Mouse (Mus musculus) heart, postnatal 36 days (tissue): ENCODE results near the gene Cysrt1. TPM values are rescaled to one million over a fixed set of nuclear protein-coding genes. Genes with fewer than 3 reads are reported as not detected.

Experiments used
- DNase-seq, 2 experiments: peaks; one replicate each; pipeline ENCODE4 v3.0.0; 2021 to 2022
- intact Hi-C: fragments of 180-260 bp; cut with DNase I; formaldehyde crosslinking; loops from one replicate; pipeline ENCODE4 v1.15.1; 2025
- total RNA-seq, 2 experiments: library from RNA; stranded (reverse); gene quantifications; 2 replicates each; pipeline ENCODE4 v1.2.3; 2021

Gene Cysrt1
- total RNA-seq, 2 experiments from 2014 or later, result not detected

DNA sequence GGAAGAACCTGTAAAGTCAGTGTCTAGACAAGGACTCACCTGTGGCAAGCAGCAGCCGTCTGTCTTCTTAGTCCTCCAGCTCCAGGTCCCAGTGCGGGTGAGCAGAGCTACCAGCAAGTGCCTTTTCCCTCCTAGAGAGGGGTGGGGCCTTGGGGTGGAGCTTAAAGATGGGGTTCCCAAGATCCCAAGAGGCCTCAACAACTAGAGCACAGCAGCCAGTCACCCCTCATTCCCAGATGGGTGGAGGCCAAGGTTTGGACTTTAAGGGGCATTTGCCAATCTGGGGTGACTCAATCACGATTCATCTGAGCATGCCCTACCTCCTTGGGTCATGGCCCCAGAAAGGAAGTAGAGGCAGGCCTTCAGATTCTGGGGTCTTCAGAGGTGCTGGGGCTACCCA, 2.5 kb downstream of the Cysrt1 start:
- intact Hi-C loops, result no loop called here
- DNase-seq, result no peak

DNA sequence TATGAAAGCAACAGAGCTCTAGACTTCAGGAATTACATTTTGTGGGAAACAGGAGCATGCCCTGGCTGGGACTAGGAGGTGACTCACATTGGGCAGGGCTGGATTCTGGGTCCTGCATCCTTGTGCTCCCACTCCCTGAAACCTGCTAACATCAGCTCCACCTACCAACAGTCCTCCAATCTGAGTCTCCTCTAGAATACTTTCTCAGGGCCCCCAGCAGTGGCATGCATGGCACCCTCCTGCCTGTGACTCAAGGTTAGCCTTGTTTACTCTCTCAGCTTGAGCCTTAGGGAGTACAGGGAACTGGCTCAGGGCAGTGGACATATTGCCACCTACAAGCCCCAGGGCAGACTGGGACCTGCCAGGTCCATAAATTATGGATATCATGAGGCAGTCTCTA, 4.1 kb downstream of the Cysrt1 start:
- intact Hi-C loops, result no loop called here
- no peak for DNase-seq

DNA sequence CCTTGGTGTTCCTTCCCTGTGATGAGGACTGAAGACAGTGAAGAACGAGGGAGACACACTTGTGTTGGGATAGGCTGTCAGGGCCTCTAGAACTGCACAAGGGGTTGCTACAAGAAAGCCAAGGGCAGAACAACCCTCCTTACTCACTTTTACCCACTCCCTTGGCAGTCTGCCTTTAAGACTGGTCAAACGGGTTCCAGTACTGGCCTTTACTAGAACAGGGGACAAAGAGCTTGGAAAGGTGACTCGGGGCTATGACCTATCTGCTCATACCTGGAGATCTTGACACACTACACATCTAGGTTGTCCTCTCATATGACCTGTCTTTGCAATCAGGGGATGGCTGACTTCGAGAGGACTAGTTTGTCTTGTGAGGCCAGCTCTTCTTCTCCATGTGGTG, 4.7 kb downstream of the Cysrt1 start:
- DNase-seq, result no peak
- intact Hi-C loops, result no loop called here

DNA sequence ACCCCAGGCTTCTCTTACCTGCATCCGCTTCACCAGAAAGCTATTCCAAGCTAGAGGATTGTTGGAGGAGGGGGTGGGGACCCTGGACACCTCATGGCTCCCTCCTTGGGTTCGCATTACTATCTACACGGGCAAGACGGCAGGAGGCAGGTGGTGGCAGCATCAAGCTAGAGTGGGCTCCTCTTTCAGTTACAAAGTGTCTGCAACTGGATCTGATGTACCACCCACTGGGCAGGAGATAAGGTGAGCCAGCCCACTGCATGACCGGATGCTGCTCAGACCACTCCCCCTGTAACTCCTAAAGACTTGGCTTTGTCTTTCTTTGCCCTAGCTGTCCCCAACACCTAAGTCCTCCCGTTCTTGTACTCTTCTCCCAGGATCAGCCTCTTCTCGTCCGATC, 5.6 kb downstream of the Cysrt1 start, which contains the start of gene Rnf224:
Gene Rnf224, minus strand, starts transcription at position 174 of the 400 bp plus-strand sequence.
- intact Hi-C loops, result no loop called here
- DNase-seq, result no peak

DNA sequence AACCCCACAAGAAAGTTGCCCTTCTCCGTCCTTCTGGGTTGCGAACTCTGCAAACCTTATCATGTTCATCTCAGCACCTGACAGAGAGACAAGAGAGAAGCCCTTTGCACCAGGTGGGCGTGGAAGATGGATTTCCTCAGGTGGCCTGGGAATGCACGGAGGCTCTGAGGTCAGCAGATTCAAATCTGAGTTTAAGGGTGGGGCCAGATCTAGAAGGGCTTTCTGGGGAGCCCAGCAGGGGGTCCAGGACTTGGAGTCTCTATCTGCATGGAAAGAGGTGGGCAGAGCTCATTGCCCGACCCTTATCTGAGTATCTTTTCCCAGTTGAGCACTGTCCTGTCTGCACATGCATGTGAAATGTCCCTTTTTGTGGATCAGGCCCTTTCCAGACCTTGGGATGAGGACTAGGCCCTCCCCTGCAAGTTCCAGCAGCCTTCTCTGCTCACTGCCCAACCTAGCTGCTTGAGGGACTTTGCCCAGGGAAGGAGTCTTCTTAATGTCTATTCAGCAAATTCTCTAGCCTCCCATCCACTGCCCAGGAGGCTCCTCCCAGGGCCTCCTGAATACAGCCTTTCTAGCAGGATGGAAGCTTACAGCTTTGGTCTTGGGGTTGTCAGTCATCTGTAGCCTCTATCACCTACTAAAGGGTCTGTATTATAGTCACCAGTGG, 7.6 kb downstream of the Cysrt1 start:
- intact Hi-C loops, result no loop called here
- DNase-seq, result no peak

DNA sequence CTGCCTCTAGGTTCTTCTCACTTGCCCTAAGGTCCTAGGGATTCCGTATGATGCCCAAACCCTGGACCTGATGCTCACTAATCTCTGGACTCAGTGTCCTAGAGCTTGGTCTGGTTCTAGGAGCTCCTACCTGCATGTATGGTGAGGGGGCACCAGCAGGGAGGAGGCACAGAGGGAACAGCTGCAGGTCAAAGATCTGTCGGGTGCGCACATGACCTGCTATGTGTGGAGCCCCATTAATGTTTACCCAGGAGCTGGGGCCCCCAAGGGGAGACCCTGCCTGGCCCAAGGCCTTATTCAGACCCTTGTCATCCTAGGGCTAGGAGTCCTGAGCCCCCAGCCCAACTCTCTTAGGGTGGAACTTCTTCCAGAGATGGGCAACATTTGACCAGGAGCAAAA, 8.2 kb downstream of the Cysrt1 start, which contains the start of gene Slc34a3:
Gene Slc34a3, minus strand, starts transcription at position 315 of the 400 bp plus-strand sequence.
- intact Hi-C loops, result no loop called here
- no peak for DNase-seq

DNA sequence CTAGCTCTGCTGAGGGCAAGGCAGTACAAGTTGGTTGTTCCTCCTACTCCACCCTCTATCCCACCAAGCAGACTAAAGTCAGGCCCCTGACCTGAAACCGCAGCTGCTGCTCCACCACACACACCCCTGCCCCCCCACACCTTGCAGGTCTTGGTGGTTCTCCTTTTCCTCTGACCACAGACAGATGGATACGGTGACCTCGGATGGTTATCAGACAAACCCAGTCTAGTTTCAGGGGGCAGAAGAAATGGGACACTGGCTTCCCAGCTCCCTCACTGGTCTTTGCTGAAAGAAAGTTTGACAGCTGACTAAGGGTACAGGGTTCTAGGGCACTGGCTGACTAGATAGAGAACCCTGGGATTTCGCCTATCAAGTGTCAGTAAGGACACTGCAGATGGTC, 8.8 kb downstream of the Cysrt1 start:
- intact Hi-C loops, result no loop called here
- DNase-seq, result no peak

DNA sequence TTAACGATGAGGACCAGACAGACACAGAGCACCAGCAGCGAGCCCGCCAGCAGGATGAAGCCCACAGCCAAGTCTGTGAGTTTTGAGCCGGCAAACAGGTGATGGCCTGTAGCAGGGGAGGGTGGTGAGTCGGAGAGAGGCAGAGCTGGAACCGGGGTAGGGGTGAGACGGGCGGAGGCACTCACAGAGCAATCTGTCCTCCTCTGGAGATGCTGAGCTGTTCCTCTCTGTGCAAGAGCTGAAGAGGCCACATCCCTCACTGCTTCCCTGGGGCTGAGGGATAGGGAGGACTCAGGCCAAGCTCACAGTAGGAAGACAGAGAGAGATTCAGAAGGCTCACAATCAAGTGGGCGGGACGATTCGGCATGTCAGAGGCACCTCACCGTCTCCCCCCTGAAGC, 11.2 kb downstream of the Cysrt1 start:
- DNase-seq, result no peak
- intact Hi-C loops, result no loop called here

DNA sequence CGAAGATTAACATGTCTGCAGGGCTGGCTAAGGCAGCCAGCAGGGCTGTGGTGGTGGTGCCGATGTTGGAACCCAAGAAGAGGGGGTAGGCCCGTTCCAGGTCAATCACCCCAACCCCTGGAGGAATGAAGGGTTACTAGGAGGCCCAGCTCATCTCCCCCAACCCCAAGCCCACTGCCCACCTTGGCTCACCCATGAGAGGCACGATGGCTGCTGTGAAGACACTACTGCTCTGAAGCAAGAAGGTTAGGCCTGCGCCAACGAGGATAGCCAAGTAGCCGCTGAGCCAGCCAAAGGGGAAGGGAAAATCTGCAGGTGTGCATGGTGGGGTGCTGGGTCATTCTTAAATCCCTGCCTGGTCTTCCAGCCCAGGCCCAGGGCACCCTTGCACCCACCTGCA, 11.7 kb downstream of the Cysrt1 start:
- intact Hi-C loops, result no loop called here
- DNase-seq, result no peak

DNA sequence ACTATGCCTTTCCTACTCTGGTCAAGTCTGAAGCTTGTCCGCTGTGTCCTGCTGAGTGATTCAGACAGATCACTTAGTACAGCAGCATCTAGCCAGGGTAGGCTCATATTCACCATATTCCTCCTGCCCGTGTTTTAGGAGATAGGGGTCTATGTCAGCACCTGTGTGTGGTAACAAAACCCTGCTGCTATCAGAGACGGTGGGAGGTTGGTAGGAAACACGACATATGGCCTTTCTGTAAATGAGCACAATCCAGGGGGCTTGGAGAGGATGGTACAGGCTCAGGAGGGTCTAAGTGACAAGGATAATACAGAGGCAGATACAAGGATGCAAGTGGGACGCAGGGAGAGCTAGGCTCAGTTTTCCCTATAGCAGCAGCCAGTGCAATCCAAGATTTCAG, 12.7 kb downstream of the Cysrt1 start:
- intact Hi-C loops, result loop anchor here (2.0 to 5.0 kb wide), 3 partner anchors 25 to 103 kb away; partner anchors contain the start of gene Tmem203
- no peak for DNase-seq

DNA sequence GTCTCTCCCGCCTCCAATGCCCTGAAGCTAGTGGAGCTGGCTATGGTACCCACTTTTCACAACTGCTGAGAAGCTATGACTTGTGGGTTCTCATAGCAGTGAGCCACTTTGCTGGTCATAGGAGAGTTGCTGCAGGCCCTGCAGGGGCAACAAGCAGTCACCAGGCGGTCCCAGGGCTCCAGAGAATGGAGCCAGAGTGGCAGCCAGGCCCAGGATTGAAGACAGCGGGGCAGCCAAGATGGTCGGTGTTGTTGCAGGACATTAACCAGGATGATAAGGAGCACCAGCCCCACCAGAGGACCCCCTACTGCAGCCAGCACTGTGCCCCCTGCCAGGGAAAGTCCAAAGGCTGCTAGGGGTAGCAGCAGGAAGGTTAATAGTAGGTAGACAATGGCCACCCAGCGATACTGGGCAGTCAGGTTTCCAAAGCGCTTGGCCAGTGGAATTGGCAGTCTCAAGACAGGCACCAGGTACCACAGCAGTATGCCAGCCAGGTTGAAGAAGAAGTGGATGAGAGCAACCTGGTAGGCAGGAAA, 13.2 kb downstream of the Cysrt1 start:
- intact Hi-C loops, result loop anchor here (1.0 to 5.0 kb wide), 5 partner anchors 26 to 102 kb away; partner anchors contain the start of gene Tmem203
- no peak for DNase-seq

DNA sequence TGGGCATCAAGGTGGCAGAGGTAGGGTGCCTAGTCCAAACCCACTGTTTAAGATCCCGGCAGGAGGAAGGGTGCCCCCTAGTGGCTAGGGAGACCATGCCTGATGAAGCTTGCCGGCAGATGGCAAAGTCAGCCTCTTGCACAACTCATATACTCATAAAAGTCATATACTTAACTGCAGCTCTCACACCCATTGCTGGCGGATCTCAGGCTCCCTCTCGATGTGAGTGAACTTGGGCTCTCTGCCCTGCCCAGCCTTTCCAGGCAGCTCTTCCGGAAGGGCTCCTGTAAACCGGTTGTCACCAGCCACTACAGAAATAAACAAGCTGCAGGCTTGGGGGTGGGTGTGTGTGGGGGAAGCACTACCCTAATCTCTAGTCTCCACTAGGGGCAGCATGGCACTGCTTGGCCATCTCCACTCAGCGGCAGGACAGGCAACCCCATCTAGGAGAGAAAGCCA, 13.8 kb downstream of the Cysrt1 start:
- intact Hi-C loops, result loop anchor here (1.0 to 5.0 kb wide), 5 partner anchors 26 to 102 kb away; partner anchors contain the start of gene Tmem203
- DNase-seq, result peak; percentile 85 to 88

DNA sequence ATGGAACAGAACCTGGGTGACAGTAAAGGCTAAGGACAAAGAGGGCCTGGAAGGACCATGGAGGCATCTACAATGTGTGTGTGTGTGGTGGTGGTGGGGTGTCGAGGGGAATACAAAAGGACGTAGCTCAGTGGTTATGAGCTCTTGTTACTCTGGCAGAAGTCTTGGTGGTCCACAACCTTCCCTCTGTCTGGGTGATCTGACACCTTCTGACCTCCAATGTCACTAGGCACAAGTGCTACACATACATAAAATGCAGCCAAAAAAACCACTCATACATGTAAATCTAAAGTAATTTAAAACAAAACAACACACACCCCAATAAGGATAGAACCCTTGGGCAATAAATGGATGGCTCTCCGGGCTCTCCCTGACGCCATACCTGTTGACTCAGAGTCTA, 14.8 kb downstream of the Cysrt1 start:
- DNase-seq, result no peak
- intact Hi-C loops, result loop anchor here (5.0 kb wide), 1 partner anchor 65 kb away; no protein-coding TSS in a partner anchor

DNA sequence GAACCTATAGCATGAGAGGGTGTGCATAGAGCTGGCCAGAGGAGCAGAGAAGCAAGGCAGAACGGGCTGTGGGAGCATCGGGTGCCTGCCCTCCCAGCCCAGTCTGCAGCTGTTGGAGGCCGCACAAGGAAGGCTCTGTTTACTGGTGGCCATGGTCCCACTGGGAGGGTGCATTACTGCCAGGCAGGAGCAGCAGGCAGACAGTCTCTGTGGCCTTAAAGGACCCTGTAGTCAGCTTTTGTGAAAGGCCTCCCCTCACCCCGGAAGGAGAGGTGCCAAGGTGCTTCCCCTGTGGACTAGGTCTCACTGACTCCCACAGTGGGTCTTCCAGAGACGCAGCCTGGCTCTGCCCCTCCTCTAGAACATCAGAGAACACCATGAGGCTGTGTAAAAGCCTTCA, 15.4 kb downstream of the Cysrt1 start:
- intact Hi-C loops, result loop anchor here (5.0 kb wide), 1 partner anchor 65 kb away; no protein-coding TSS in a partner anchor
- no peak for DNase-seq

DNA sequence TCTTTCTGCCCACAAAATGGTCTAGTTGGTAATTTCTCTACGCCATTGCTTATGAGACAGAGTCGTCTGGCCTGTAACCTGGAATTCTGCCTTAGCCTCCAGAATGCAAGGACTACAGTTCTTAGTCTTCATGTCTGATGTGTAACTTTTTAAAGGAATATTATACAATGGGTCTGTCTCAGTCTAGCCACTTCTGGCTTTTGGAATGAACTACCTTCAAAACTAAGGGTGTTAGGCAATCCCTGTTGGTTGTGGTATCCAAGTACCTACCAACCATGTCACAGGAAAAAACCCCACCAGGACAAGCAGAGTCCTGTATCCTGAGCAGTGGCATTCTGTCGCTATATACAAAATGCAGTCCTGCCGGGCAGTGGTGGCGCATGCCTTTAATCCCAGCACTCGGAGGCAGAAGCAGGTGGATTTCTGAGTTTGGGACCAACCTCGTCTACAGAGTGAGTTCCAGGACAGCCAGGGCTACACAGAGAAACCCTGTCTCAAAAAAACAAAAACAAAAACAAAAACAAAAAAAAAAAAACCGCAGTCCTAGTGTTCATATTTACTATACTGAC, 16.4 kb downstream of the Cysrt1 start:
- DNase-seq, result no peak
- intact Hi-C loops, result loop anchor here (5.0 kb wide), 1 partner anchor 66 kb away; no protein-coding TSS in a partner anchor

DNA sequence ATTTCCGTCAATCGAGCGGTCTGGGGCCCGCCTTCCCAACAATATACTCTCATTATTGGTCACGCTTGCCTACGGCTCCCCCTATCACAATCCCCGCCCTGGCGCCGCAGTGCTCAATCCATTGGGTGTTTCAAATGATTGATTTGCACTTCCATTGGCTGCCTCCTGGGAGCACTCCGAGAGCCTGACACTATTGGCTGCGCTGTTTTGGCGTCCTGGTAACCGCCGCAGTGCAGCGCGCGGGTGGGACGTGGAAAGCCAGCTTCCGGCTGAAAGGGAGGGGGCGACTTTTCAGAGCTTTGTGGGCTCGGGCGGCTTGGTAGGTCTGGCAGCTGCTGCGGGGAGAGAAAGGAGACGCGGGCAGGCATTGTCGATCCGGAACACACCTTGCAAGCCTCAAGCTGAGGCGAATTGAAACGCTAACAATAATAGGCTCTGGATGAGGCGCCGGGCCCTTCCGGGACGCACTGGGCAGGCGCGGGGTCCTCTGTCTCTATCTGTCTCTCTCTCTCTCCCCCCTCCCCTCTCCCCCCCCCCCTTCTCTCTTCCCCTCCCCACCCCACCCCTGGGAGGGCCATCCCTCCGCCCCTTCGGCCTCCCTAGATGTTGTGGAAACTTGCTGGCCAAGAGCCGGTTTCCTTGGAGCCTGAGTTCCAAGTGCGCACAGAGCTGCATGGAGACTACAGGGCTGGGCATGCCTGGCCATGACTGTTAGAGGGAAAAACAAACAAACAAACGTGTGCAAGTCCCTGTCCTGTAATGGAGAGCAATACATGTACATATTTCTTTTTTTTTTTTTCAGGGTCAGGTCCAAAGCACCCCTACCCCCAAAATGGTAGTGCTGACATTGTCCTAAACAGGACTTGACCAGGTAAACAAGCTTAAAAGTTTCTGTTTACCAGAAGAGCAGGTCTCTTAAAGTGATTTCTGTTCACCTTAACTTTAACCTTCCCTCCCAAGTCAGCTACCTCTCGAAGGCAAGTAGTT, 17.2 kb downstream of the Cysrt1 start:
- intact Hi-C loops, result loop anchor here (5.0 kb wide), 1 partner anchor 67 kb away; no protein-coding TSS in a partner anchor
- peak; percentile 92 to 95 for DNase-seq

DNA sequence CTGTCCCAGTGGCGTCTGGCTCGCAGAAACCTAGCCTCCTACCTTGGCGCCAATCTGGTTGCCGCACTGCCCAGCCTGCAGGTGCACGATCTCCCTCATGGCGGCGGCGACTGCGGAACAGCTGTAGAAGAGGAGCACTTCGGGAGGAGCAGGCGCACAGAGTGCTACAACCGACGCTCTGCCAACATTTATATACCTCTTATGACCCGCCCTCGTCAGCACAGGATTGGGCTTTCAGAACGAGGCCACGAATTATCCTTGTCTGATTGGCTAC, 17.8 kb downstream of the Cysrt1 start, which contains the start of gene Tubb4b:
Gene Tubb4b, minus strand, starts transcription at position 211 of the 274 bp plus-strand sequence.
- DNase-seq, result no peak
- intact Hi-C loops, result no loop called here

DNA sequence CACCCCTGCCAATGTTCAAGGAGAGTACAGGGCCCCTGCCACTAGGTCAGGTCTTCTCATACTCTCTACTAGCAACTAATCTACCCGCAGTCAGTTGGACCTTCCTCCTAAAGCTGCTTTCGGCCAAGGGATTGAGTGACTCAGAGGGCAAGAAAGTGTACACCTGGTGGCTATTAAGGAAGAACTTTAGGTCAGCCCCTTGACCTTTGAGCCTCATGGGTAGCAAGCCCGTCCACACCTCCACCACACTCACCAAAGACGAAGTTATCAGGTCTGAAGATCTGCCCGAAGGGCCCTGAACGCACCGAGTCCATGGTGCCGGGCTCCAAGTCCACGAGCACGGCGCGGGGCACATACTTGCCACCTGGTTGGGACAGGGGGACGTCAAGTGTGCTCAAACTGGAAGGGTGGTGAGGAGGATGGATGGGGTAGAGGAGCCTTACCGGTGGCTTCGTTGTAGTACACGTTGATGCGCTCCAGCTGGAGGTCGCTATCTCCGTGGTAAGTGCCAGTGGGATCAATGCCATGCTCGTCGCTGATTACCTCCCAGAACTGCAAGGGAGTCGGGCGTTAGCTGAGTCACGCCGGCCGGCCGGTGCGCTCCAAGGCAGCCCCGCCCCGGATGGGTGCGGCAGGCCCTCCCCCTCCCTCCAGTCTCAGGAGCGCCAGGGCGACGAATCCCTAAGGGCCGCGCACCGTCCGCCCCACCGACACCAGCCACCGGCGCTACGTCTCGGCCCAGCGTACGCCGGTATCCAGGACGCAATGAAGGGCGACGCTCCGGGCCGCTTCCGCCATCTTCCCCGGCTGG, 18.4 kb downstream of the Cysrt1 start:
- intact Hi-C loops, result loop anchor here (1.0 kb wide), 1 partner anchor 12 kb away; no protein-coding TSS in a partner anchor

DNA sequence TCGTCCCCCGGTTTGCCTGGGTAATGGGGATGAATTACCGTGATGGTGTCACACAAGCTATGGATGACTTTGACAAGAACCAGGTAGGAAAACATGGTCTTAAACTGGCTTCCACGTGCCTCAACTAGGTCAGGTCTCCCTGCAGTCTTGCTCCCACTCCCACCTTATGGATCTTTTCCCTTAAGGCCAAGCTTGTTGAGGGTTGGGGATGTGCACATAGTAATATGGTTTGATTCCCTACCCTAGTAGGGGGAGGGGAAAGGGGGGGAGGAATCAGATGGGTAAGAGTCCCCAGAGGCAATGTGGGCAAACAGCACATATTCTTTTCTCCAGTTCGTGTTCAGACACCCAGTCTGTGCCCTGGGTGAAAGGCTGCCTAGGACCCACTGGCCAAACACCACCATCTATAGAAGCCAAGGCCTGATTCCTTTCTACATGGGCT, 20.9 kb downstream of the Cysrt1 start:
- DNase-seq, result no peak
- intact Hi-C loops, result no loop called here

More for the DNA sequence above, 18.4 kb downstream of the Cysrt1 start:
- DNase-seq, result peak; percentile 79 to 83
